In genomic region chr16:33853271-33853670, GRCm38 (mm10) we compare ENCODE assay signal across 18 mouse cellular contexts. TPM values are rescaled to one million over a fixed set of nuclear protein-coding genes. Genes with fewer than 3 reads are reported as not detected.
"Had no signal": no experiment of that assay in that cellular context is flagged by ENCODE, and none has a peak within 500 bp of the region (broad histone marks: within the 10 kb centered on the region; RNA-seq: fewer than 3 reads in every experiment).

No protein-coding gene starts in this region.

- H3K27me3 ChIP-seq: midbrain, embryonic 12.5 days; neural tube, embryonic 13.5 days; neural tube, embryonic 15.5 days had no signal

- H3K4me1 ChIP-seq: midbrain, embryonic 10.5 days; midbrain, embryonic 12.5 days; neural tube, embryonic 13.5 days; neural tube, embryonic 15.5 days had no signal

- H3K9me3 ChIP-seq: midbrain, embryonic 10.5 days; midbrain, embryonic 12.5 days; neural tube, embryonic 13.5 days; neural tube, embryonic 15.5 days had no signal

- DNase-seq: lung, embryonic 14.5 days; lung, postnatal 10 days; lung, postnatal 4 days; midbrain, embryonic 14.5 days; retina, postnatal 1 day; right cerebral cortex, adult 18-20 months; right cerebral cortex, postnatal 25 days; right cerebral cortex, postnatal 4 days; spleen, adult 18-20 months; thymus, adult 18-20 months; thymus, postnatal 14 days; thymus, postnatal 36 days had no signal

- ATAC-seq: midbrain, embryonic 16.5 days had no signal

- H3K9ac ChIP-seq: lung, embryonic 14.5 days; midbrain, embryonic 12.5 days; neural tube, embryonic 13.5 days; neural tube, embryonic 15.5 days had no signal

- H3K4me3 ChIP-seq: midbrain, embryonic 10.5 days; midbrain, embryonic 12.5 days; myocyte; neural tube, embryonic 13.5 days; neural tube, embryonic 15.5 days had no signal

- H3K36me3 ChIP-seq: midbrain, embryonic 12.5 days; neural tube, embryonic 13.5 days; neural tube, embryonic 15.5 days had no signal

- H3K27ac ChIP-seq: midbrain, embryonic 10.5 days; midbrain, embryonic 12.5 days; neural tube, embryonic 13.5 days; neural tube, embryonic 15.5 days had no signal

- H3K4me2 ChIP-seq: lung, embryonic 14.5 days; midbrain, embryonic 12.5 days; neural tube, embryonic 13.5 days; neural tube, embryonic 15.5 days had no signal

RNA-seq across cellular contexts. Expression of gene Muc13, which starts 59.4 kb away (rescaled TPM):
- polyA plus RNA-seq: lung, embryonic 14.5 days; midbrain, embryonic 14.5 days; midbrain, embryonic 16.5 days; neural tube, embryonic 13.5 days; neural tube, embryonic 15.5 days had no signal
